Mouse (Mus musculus) midbrain, embryonic 16.5 days (tissue): ENCODE results near the gene Mllt6. TPM values are rescaled to one million over a fixed set of nuclear protein-coding genes. Genes with fewer than 3 reads are reported as not detected.
"Not testable (repeated sequence)": the region's sequence is repeated elsewhere in the genome, so short reads cannot be mapped to it uniquely, and the experiment has no call there.

Experiments used
- ATAC-seq: fragments of 200-750 bp; cut with Nextera tagmentation; 2 replicates; pipeline ENCODE4 v1.8.0; 2017; ENCODE audit warnings: moderate TSS enrichment
- H3K27ac ChIP-seq: fragments of 300-500 bp; sonication (generic); 2 replicates; pipeline ENCODE4 v1.5.1; 2014; ENCODE audit warnings: mild to moderate bottlenecking, low read length, mixed read lengths
- H3K27me3 ChIP-seq: fragments of 300-500 bp; sonication (generic); 2 replicates; pipeline ENCODE4 v1.6.1; 2014; ENCODE audit warnings: low read depth, low read length, mixed read lengths; ENCODE audit not compliant: control insufficient read depth, insufficient read depth
- H3K36me3 ChIP-seq: fragments of 300-500 bp; sonication (generic); 2 replicates; pipeline ENCODE4 v1.6.1; 2014; ENCODE audit warnings: mild to moderate bottlenecking, low read length, moderate library complexity, mixed read lengths; ENCODE audit not compliant: control insufficient read depth, insufficient read depth
- H3K4me1 ChIP-seq: fragments of 300-500 bp; sonication (generic); 2 replicates; pipeline ENCODE4 v1.6.1; 2014; ENCODE audit warnings: mild to moderate bottlenecking, low read length, mixed read lengths; ENCODE audit not compliant: control insufficient read depth, insufficient read depth
- H3K4me2 ChIP-seq: fragments of 300-500 bp; sonication (generic); 2 replicates; pipeline ENCODE4 v1.6.1; 2014; ENCODE audit warnings: mild to moderate bottlenecking, low read length, mixed read lengths
- H3K4me3 ChIP-seq: fragments of 300-500 bp; sonication (generic); 2 replicates; pipeline ENCODE4 v1.5.1; 2014; ENCODE audit warnings: low read depth, mild to moderate bottlenecking, low read length, moderate library complexity, mixed read lengths
- H3K9ac ChIP-seq: fragments of 300-500 bp; sonication (generic); 2 replicates; pipeline ENCODE4 v1.6.1; 2014; ENCODE audit warnings: low read depth, low read length, mixed read lengths
- H3K9me3 ChIP-seq: fragments of 300-500 bp; sonication (generic); replicated peaks from 2 replicates; pipeline ENCODE4 v1.6.1; 2014; ENCODE audit warnings: mild to moderate bottlenecking, low read length, mixed read lengths; ENCODE audit not compliant: control insufficient read depth, poor library complexity, severe bottlenecking
- WGBS: fragments of 180-500 bp; shearing (Covaris S2); extraction: QIAGEN DNeasy Blood & Tissue Kit; methylation state at CpG from one replicate; pipeline ENCODE4 v1.1.7; 2014; 5-methylcytosine and 5-hydroxymethylcytosine counted together
- microRNA-seq: library from miRNA; unstranded; fragments of <30 nt; microRNA quantifications from one replicate; pipeline ENCODE4, GENCODE M21; 2017
- polyA plus RNA-seq: library from polyadenylated mRNA; unstranded; fragments of >200 nt; fragmentation: Nextera tagmentation; extraction: Ambion mirVana; gene quantifications from 2 replicates; pipeline ENCODE4 v1.2.1, GENCODE M21; 2015

Gene Mllt6
- polyA plus RNA-seq, 1 experiment from 2014 or later, result 3.3 TPM

DNA sequence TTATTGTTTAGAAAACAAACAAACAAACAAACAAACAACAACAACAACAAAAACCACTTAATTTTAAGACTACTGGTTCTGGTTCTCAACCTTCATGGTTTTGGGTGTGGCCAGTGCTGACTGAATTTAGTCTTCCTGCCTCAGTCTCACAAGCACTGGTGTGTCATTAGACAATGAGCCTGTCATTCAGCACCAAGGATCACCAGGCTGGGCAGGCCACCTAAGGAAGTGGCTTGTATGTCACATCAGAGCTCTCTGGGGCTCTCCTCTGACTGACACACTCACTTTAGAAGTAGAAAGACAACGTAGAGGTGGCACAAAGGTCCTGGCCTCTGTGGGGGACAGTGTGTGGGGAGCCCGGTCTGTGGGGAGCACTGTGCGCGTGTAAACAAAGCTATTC lies 55.8 kb downstream of the Mllt6 start:
- Histone ChIP-seq H3K4me2 (no peak overlapping the region), H3K27me3 (no peaks in the 10 kb centered on the region), H3K27ac (no peak overlapping the region), H3K36me3 (peaks cover 58% of the 10 kb centered on the region), H3K9ac (no peak overlapping the region), H3K4me1 (no peaks in the 10 kb centered on the region), H3K9me3 (no peaks in the 10 kb centered on the region), H3K4me3 (no peak overlapping the region)
- ATAC-seq, result no peak
- WGBS, result 93% methylated on average over 4 of the region's 4 CpGs

DNA sequence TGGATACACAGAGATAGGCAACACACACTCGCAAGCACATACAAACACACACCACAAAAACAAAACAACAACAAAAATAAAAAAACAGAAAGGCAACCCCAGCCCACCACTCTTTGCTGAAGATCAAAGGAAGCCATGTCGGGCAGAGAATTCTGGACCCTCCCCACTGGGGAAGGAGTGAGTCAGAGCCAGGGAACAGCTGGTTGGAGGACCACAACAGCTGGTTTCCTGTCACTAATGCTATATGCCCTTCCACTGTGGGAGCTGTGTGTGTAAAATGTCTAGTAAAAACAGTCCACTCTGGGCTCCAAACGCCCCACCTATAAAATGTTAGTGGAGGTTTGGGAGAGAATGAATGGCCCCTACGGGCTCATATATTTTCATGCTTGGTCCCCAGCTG lies 58.1 kb downstream of the Mllt6 start:
- WGBS, result 99% methylated on average over 4 of the region's 4 CpGs
- Histone ChIP-seq H3K4me2 (no peak overlapping the region), H3K4me3 (no peak overlapping the region), H3K27ac (no peak overlapping the region), H3K9me3 (no peaks in the 10 kb centered on the region), H3K36me3 (peaks cover 63% of the 10 kb centered on the region), H3K4me1 (no peaks in the 10 kb centered on the region), H3K9ac (no peak overlapping the region), H3K27me3 (no peaks in the 10 kb centered on the region)
- no peak for ATAC-seq

DNA sequence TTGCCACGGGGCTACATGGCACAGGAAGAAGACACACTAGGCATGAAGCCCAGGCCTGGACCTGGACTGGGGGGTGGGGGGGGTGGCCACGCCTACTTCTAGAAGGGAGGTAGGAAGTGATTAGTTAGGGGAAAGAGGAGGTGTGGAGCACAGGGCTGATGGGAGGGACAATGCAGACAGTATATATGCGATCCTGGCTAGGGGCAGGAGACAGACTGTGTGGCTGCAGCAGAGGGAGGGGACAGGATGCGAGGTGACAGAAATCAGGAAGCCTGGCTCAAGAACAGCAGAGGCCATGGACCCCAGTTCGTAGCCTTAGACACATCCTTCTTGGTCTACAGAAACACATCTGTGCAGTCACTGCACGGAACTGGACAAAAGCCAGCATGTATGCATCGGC lies 60.5 kb downstream of the Mllt6 start:
- peaks cover 69% of the 10 kb centered on the region for H3K36me3 ChIP-seq

DNA sequence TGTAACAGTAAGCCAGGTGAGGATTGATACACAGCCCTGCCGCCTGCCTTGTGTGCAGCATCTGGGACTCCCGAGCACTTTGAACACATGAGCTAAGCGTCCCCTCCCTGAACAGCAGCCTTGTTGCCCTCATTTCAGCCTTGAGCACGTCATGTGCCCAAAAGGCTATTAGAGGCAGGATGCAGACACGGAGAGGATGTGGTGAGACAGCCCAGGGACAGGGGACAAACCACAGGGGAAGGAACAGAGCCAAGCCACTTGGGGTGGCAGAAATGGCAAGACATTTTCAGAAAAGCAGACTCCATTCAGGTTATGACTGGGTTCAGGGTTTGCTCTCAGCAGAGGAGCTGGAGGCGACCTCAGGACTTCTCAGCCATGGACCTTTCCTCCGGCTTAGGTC lies 65.1 kb downstream of the Mllt6 start:
- no peak overlapping the region for H3K4me2 ChIP-seq
- H3K4me1 ChIP-seq, result no peaks in the 10 kb centered on the region
- H3K27me3 ChIP-seq, result no peaks in the 10 kb centered on the region
- H3K9me3 ChIP-seq, result no peaks in the 10 kb centered on the region
- no peak overlapping the region for H3K27ac ChIP-seq
- 91% methylated on average over 7 of the region's 7 CpGs for WGBS
- H3K4me3 ChIP-seq, result no peak overlapping the region
- no peak overlapping the region for H3K9ac ChIP-seq
- ATAC-seq, result no peak
- H3K36me3 ChIP-seq, result peaks cover 43% of the 10 kb centered on the region

More for the DNA sequence above, 60.5 kb downstream of the Mllt6 start:
- 90% methylated on average over 7 of the region's 7 CpGs for WGBS
- Histone ChIP-seq H3K4me2 (no peak overlapping the region), H3K9me3 (no peaks in the 10 kb centered on the region), H3K27me3 (no peaks in the 10 kb centered on the region), H3K9ac (no peak overlapping the region), H3K4me3 (no peak overlapping the region), H3K27ac (no peak overlapping the region), H3K4me1 (no peaks in the 10 kb centered on the region)
- ATAC-seq, result no peak

DNA sequence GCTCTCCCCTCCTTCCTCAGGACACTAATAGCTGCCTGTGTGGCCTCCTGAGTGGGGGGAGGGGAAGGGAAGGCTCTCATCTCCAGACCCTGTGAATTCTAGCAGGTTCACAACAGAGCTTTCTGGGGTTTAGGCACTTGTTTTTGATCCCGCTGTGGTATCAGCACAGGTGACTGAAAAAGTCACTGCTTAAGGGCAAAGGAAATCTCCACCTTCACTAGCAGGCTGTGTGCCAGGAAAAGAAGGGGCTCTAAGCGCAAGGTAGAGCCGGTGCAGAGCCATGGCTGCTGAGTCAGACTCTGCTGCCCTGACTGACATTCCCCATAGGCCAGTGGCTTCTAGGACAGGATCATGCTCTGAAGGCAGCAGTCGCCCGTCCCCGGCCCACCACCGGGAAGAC lies 65.5 kb downstream of the Mllt6 start:
- ATAC-seq, result no peak
- Histone ChIP-seq H3K4me3 (no peak overlapping the region), H3K9ac (no peak overlapping the region), H3K4me2 (no peak overlapping the region), H3K36me3 (peaks cover 39% of the 10 kb centered on the region), H3K4me1 (no peaks in the 10 kb centered on the region), H3K27ac (no peak overlapping the region), H3K27me3 (no peaks in the 10 kb centered on the region), H3K9me3 (no peaks in the 10 kb centered on the region)
- WGBS, result 94% methylated on average over 7 of the region's 7 CpGs

DNA sequence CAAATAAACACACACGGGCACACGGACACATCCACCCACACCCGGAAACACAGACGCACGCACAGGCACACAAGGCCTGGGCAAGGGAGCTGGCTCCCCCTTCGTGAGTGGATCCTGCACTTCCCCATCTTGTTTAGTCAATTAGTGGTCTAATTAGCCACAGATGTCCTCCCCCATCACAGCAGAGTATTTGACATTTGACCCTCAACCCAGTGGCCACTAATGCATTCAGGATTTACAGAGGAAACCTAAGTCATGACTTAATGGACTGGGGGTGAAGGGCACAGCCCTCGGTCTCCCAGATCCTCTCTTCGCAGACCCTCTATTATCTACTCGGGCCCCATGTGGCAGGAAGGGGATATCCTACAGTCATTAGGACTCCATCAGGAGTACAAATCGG lies 70.5 kb downstream of the Mllt6 start:
- Histone ChIP-seq H3K4me1 (no peaks in the 10 kb centered on the region), H3K27me3 (no peaks in the 10 kb centered on the region), H3K9ac (no peak overlapping the region), H3K27ac (no peak overlapping the region), H3K4me2 (no peak overlapping the region), H3K36me3 (peaks cover 14% of the 10 kb centered on the region; the same call in 1 of the 2 replicates), H3K4me3 (no peak overlapping the region), H3K9me3 (no peaks in the 10 kb centered on the region)
- no peak for ATAC-seq
- WGBS, result 53% methylated on average over 10 of the region's 10 CpGs

DNA sequence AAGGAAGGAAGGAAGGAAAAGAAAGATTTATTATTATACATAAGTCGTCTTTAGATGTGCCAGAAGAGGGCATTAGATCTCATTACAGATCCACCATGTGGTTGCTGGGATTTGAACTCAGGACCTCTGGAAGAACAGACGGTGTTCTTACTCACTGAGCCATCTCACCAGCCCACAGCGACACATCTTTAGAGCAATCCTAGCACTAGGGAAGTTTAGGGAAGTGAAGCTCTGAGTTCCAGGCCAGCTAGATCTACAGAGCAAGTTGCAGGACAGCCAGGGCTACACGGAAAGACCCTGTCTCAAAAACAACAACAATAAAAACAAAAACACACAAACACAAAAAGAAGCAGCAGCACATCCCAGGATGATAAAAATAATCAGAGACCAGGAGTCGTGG lies 71.6 kb downstream of the Mllt6 start:
- not testable (repeated sequence) for H3K27ac ChIP-seq, H3K36me3 ChIP-seq, H3K27me3 ChIP-seq, H3K9ac ChIP-seq, H3K4me2 ChIP-seq, H3K9me3 ChIP-seq, H3K4me1 ChIP-seq, ATAC-seq, H3K4me3 ChIP-seq
- 92% methylated on average over 5 of the region's 5 CpGs for WGBS

Small RNA genes within 50 kb of the gene (microRNA-seq; reads per million reads assigned to microRNA genes)
- gene Gm24158 (0.69 reads per million), gene Mir6927 (not detected)

Other genes starting within 250 kb of the Mllt6 start
- 8.6 and 9.6 TPM in 2 replicates for gene Arhgap23, start 247.9 kb upstream of the Mllt6 start, polyA plus RNA-seq
- 1.2 and 1.3 TPM in 2 replicates for gene 4933428G20Rik, start 163.1 kb upstream of the Mllt6 start, polyA plus RNA-seq
- gene Srcin1, start 87.2 kb upstream of the Mllt6 start, polyA plus RNA-seq, result 9.2 and 10.4 TPM in 2 replicates
- gene Epop, start 33.7 kb upstream of the Mllt6 start, polyA plus RNA-seq, result 1.2 and 1.3 TPM in 2 replicates
- 24.4 and 29.8 TPM in 2 replicates for gene Cisd3, start 22.4 kb downstream of the Mllt6 start, polyA plus RNA-seq
- 18.2 and 19.1 TPM in 2 replicates for gene Pcgf2, start 37.1 kb downstream of the Mllt6 start, polyA plus RNA-seq
- 387 and 401 TPM in 2 replicates for gene Psmb3, start 40.0 kb downstream of the Mllt6 start, polyA plus RNA-seq
- gene Pip4k2b, start 81.3 kb downstream of the Mllt6 start, polyA plus RNA-seq, result 5.0 and 5.1 TPM in 2 replicates
- gene Cwc25, start 103.1 kb downstream of the Mllt6 start, polyA plus RNA-seq, result 15.9 and 17.2 TPM in 2 replicates
- gene 1700001P01Rik, start 112.5 kb downstream of the Mllt6 start, polyA plus RNA-seq, result 0.74 TPM in 1 of 2 replicates, not detected in the other
- gene Rpl23, start 119.0 kb downstream of the Mllt6 start, polyA plus RNA-seq, result 267 and 286 TPM in 2 replicates
- 194 and 202 TPM in 2 replicates for gene Lasp1, start 135.6 kb downstream of the Mllt6 start, polyA plus RNA-seq
- gene B230217C12Rik, start 177.4 kb downstream of the Mllt6 start, polyA plus RNA-seq, result 36.7 and 43.8 TPM in 2 replicates
- gene Fbxo47, start 220.7 kb downstream of the Mllt6 start, polyA plus RNA-seq, result 0.56 and 0.78 TPM in 2 replicates